Mouse (Mus musculus): ENCODE measurements at regions not wholly inside any gene's neighbourhood (a gene's known extent, or its start where the extent isn't known, plus 50 kb on each side); places are given as distances from the start of the nearest gene placed in this dataset.

GRCm38 (mm10) chr2:108231054-108231453, 940.6 kb downstream of the Kcna4 start:
- H3K9ac ChIP-seq = no peak overlapping the region
- no peaks in the 10 kb centered on the region for H3K27me3 ChIP-seq
- H3K9me3 ChIP-seq = no peaks in the 10 kb centered on the region
- no peak overlapping the region for H3K27ac ChIP-seq
- no peaks in the 10 kb centered on the region for H3K4me1 ChIP-seq
- WGBS = 89% methylated on average over 4 of the region's 4 CpGs
- H3K4me3 ChIP-seq (replicated peaks) = no peak overlapping the region
- H3K4me2 ChIP-seq = no peak overlapping the region
- no peaks in the 10 kb centered on the region for H3K36me3 ChIP-seq (replicated peaks)
- ATAC-seq (ENCODE audit: low FRiP score) = no peak

- 51% methylated on average over 7 of the region's 7 CpGs for WGBS
- ATAC-seq (ENCODE audit: low FRiP score) = peak; percentile 51; the same call in 1 of the 2 replicates
- Histone ChIP-seq H3K27ac (no peak overlapping the region), H3K36me3 (replicated peaks) (no peaks in the 10 kb centered on the region), H3K9ac (no peak overlapping the region), H3K4me1 (no peaks in the 10 kb centered on the region), H3K4me3 (replicated peaks) (no peak overlapping the region), H3K9me3 (no peaks in the 10 kb centered on the region), H3K4me2 (no peak overlapping the region), H3K27me3 (no peaks in the 10 kb centered on the region)
Observed at GRCm38 (mm10) chr2:108231924-108232323, 941.5 kb downstream of the Kcna4 start.

- H3K27me3 ChIP-seq = no peaks in the 10 kb centered on the region
- no peaks in the 10 kb centered on the region for H3K4me1 ChIP-seq
- 78% methylated on average over 9 of the region's 9 CpGs for WGBS
- H3K27ac ChIP-seq = no peak overlapping the region
- H3K4me3 ChIP-seq (replicated peaks) = no peak overlapping the region
- no peak overlapping the region for H3K9ac ChIP-seq
- no peaks in the 10 kb centered on the region for H3K9me3 ChIP-seq
- H3K4me2 ChIP-seq = no peak overlapping the region
- ATAC-seq (ENCODE audit: low FRiP score) = no peak
- H3K36me3 ChIP-seq (replicated peaks) = no peaks in the 10 kb centered on the region
Observed at GRCm38 (mm10) chr2:108236286-108236988, 946.0 kb downstream of the Kcna4 start.
